8 mouse cellular contexts compared by ENCODE assay signal in the genomic region with DNA sequence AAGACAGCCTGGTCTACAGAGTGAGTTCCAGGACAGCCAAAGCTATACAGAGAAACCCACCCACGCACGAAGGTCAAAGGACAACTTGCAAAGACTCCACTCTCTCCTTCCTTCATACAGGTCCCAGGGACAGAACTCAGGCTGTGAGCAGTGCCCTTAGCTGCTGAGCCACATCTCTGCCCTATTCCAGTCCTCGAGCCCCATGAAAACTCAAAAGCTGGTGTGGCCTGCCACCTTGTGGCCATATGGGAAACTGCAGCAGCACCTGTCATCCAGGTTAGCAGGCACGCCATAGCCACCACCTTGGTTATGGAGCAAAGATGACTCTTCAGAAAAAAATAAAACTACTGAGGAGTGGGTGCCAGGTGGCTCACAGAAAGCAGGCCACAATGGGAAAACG. TPM values are rescaled to one million over a fixed set of nuclear protein-coding genes. Genes with fewer than 3 reads are reported as not detected.
DNase-seq lines count a peak whose midpoint lies in the region.

No protein-coding gene starts in this region.

- DNase-seq in R1 (ENCODE audit: low read depth, low spot score), result peak; percentile 81
- DNase-seq in cerebellum, postnatal 25 days, result peak; percentile 94 to 98
- DNase-seq in gastrocnemius, adult 18-20 months (ENCODE audit: low spot score), result peak; percentile 86
- DNase-seq in hindlimb bud, embryonic 11.5 days (ENCODE audit: extremely low spot score, low read depth, low spot score), result peak; percentile 39
- peak; percentile 82 to 85 for DNase-seq in left cerebral cortex, adult 18-20 months (ENCODE audit: low spot score in 2 of 2)
- peak; percentile 74 to 85 for DNase-seq in lung, postnatal 4 days
- DNase-seq in right cerebral cortex, adult 18-20 months, result peak; percentile 78
- peak; percentile 80 for DNase-seq in urinary bladder, postnatal 14 days (ENCODE audit: low spot score)

RNA-seq across cellular contexts. Expression of gene Cenpm, which starts 8.0 kb away (rescaled TPM):
- total RNA-seq in gastrocnemius, adult 18-20 months (2021), result not detected
- 1 to 10 TPM; 4.0 to 4.4 TPM for total RNA-seq in left cerebral cortex, adult 18-20 months (2021)

RNA-seq across cellular contexts. Expression of gene Tnfrsf13c, which starts 12.4 kb away (rescaled TPM):
- total RNA-seq in gastrocnemius, adult 18-20 months (2021), result not detected
- total RNA-seq in left cerebral cortex, adult 18-20 months (2021), result under 1 TPM; 0.26 to 0.49 TPM

RNA-seq across cellular contexts. Expression of gene 1500009C09Rik, which starts 15.6 kb away (rescaled TPM):
- not detected for total RNA-seq in gastrocnemius, adult 18-20 months (2021)
- 100 to 1,000 TPM in 1 of 2 experiments, 10 to 100 TPM in 1; 93.7 to 101 TPM for total RNA-seq in left cerebral cortex, adult 18-20 months (2021)

RNA-seq across cellular contexts. Expression of gene Shisa8, which starts 23.9 kb away (rescaled TPM):
- total RNA-seq in gastrocnemius, adult 18-20 months (2021), result not detected
- 1 to 10 TPM; 2.6 to 3.0 TPM for total RNA-seq in left cerebral cortex, adult 18-20 months (2021)

RNA-seq across cellular contexts. Expression of gene Sept3, which starts 38.1 kb away (rescaled TPM):
- total RNA-seq in gastrocnemius, adult 18-20 months (2021), result under 1 TPM; 0.32 to 0.55 TPM
- 100 to 1,000 TPM; 494 to 520 TPM for total RNA-seq in left cerebral cortex, adult 18-20 months (2021)

Comparison
In these comparisons a context has a peak if more than half of its experiments do, and no peak if none do; other contexts are left out.
1. Peak in every context shown above with its lines: DNase-seq.
2. DNase-seq: peak in every context shown above with its lines; median percentile 96 in cerebellum, postnatal 25 days; 86 in gastrocnemius, adult 18-20 months; 84 in left cerebral cortex, adult 18-20 months; 81 in R1; 80 in urinary bladder, postnatal 14 days; 80 in lung, postnatal 4 days; 78 in right cerebral cortex, adult 18-20 months; 39 in hindlimb bud, embryonic 11.5 days.
3. RNA of gene Cenpm, which starts 8.0 kb away (total RNA-seq): 4.0 to 4.4 TPM in left cerebral cortex, adult 18-20 months; not detected in gastrocnemius, adult 18-20 months; every median in the first group is over 4 times any median in the second.
4. RNA of gene 1500009C09Rik, which starts 15.6 kb away (total RNA-seq): 93.7 to 101 TPM in left cerebral cortex, adult 18-20 months; not detected in gastrocnemius, adult 18-20 months; every median in the first group is over 10 times any median in the second.